Mouse (Mus musculus) cerebellum, adult 18-20 months (tissue): ENCODE measurements around the gene Tmem100.

Experiments used
- DNase-seq, 2 experiments: peaks; one replicate each; pipeline ENCODE4 v3.0.0; 2021

Gene Tmem100

GRCm38 (mm10) chr11:90015281-90015680 is 14.9 kb upstream of the Tmem100 start:
- DNase-seq, result no peak

GRCm38 (mm10) chr11:90019161-90019560 is 11.0 kb upstream of the Tmem100 start:
- peak; percentile 32 to 34 for DNase-seq

GRCm38 (mm10) chr11:90025891-90026801 is 4.0 kb upstream of the Tmem100 start:
- no peak for DNase-seq

- no peak for DNase-seq
Measured at GRCm38 (mm10) chr11:90026802-90027174, 3.4 kb upstream of the Tmem100 start.

- no peak for DNase-seq
Measured at GRCm38 (mm10) chr11:90027216-90027615, 2.9 kb upstream of the Tmem100 start.

- DNase-seq, result no peak
Measured at GRCm38 (mm10) chr11:90028746-90029145, 1.4 kb upstream of the Tmem100 start.

GRCm38 (mm10) chr11:90029354-90029753 is 794 bp upstream of the Tmem100 start:
- DNase-seq, result no peak

- peak in 1 of 2 experiments; percentile 3 for DNase-seq
Measured at GRCm38 (mm10) chr11:90030557-90030956, 409 bp downstream of the Tmem100 start.

- DNase-seq, result no peak
Measured at GRCm38 (mm10) chr11:90031076-90031475, 928 bp downstream of the Tmem100 start.

GRCm38 (mm10) chr11:90032807-90033206 is 2.7 kb downstream of the Tmem100 start:
- DNase-seq, result no peak

- DNase-seq, result no peak
Measured at GRCm38 (mm10) chr11:90033442-90033841, 3.3 kb downstream of the Tmem100 start.

GRCm38 (mm10) chr11:90034646-90035045 is 4.5 kb downstream of the Tmem100 start:
- DNase-seq, result no peak

- DNase-seq, result no peak
Measured at GRCm38 (mm10) chr11:90035532-90035931, 5.4 kb downstream of the Tmem100 start.

- DNase-seq, result no peak
Measured at GRCm38 (mm10) chr11:90036416-90036815, 6.3 kb downstream of the Tmem100 start.

- DNase-seq, result peak in 1 of 2 experiments; percentile 3
Measured at GRCm38 (mm10) chr11:90038022-90038421, 7.9 kb downstream of the Tmem100 start.

- DNase-seq, result no peak
Measured at GRCm38 (mm10) chr11:90044459-90044858, 14.3 kb downstream of the Tmem100 start.

- DNase-seq, result no peak
Measured at GRCm38 (mm10) chr11:90046211-90046610, 16.1 kb downstream of the Tmem100 start.

- DNase-seq, result no peak
Measured at GRCm38 (mm10) chr11:90047271-90047670, 17.1 kb downstream of the Tmem100 start.

GRCm38 (mm10) chr11:90050016-90050415 is 19.9 kb downstream of the Tmem100 start:
- no peak for DNase-seq

GRCm38 (mm10) chr11:90052785-90053184 is 22.6 kb downstream of the Tmem100 start:
- no peak for DNase-seq

- no peak for DNase-seq
Measured at GRCm38 (mm10) chr11:90053820-90054219, 23.7 kb downstream of the Tmem100 start.

GRCm38 (mm10) chr11:90054401-90054800 is 24.3 kb downstream of the Tmem100 start:
- no peak for DNase-seq

- DNase-seq, result no peak
Measured at GRCm38 (mm10) chr11:90057070-90057469, 26.9 kb downstream of the Tmem100 start.

- DNase-seq, result no peak
Measured at GRCm38 (mm10) chr11:90059241-90059640, 29.1 kb downstream of the Tmem100 start.

GRCm38 (mm10) chr11:90062657-90063056 is 32.5 kb downstream of the Tmem100 start:
- no peak for DNase-seq
